ENCODE assay signal across 8 mouse cellular contexts in the genomic region with DNA sequence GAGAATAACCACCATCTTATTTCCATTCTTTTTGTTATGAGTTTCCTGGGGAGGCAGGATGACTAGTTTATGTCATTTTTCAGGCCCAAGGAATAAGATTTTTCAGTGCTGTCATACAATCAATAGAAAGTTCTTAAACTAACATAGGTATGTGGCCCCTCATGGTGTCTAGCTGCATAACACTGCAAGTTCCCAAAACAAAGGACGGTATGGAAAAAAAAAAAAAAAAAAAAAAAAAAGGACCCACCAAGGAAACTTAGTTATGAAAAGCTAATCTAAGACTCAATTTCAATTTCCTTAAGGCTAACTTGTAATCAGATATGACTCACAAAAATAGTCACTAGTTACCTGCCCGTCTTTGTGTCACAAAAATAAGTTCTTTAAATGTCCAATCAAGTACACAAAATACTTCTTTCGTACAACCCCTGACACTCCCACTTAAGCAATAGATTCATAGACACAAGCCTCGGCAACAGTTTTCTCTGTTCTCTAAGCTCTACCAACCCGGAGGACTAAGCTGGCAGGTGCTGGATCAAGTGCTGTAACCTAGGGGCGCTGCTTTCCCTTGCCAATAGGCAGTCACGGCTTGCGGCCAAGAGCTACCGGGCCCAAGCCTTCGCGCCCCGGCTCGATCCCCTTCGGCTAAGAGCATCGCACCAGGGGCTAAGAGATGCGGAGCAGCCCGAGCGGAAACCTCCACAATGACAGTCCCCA. TPM values are rescaled to one million over a fixed set of nuclear protein-coding genes. Genes with fewer than 3 reads are reported as not detected.
A peak's percentile ranks its signal among the peaks of the same experiment; 100 is the strongest.
DNase-seq lines count a peak whose midpoint lies in the region; ATAC-seq and TF ChIP-seq lines count a peak whose summit lies in the region.

No protein-coding gene starts in this region.

- H3K4me1 ChIP-seq in kidney, embryonic 15.5 days = peaks cover 11% of the 10 kb centered on the region
- H3K4me1 ChIP-seq in MEL (ENCODE audit: control insufficient read depth in 1 of 2, insufficient read depth in 2 of 2, low read length in 2 of 2) = peaks cover 2 to 3% of the 10 kb centered on the region in 2 experiments; a peak in 3 of 4 replicates
- peaks cover 23% of the 10 kb centered on the region for H3K4me1 ChIP-seq in forebrain, embryonic 13.5 days
- H3K4me1 ChIP-seq in liver, embryonic 15.5 days (replicated peaks) = peaks cover 24% of the 10 kb centered on the region
- H3K4me1 ChIP-seq in stomach, postnatal 0 days (replicated peaks; ENCODE audit: control insufficient read depth, insufficient read depth) = no peaks in the 10 kb centered on the region

- H3K9ac ChIP-seq in kidney, embryonic 15.5 days = peak overlapping the region; percentile 62
- peak overlapping the region; percentile 90 for H3K9ac ChIP-seq in MEL (ENCODE audit: control insufficient read depth, low read depth, low read length, poor library complexity, severe bottlenecking)
- H3K9ac ChIP-seq in forebrain, embryonic 13.5 days = peak overlapping the region; percentile 90
- H3K9ac ChIP-seq in liver, embryonic 15.5 days = peak overlapping the region; percentile 79
- peak overlapping the region; percentile 94 for H3K9ac ChIP-seq in stomach, postnatal 0 days (ENCODE audit: low read length)

- 1% methylated on average over 18 of the region's 18 CpGs for WGBS in kidney, embryonic 15.5 days
- under 1% methylated on average over 18 of the region's 18 CpGs for WGBS in forebrain, embryonic 13.5 days
- WGBS in liver, embryonic 15.5 days (ENCODE audit: insufficient replicate concordance) = under 1% methylated on average over 18 of the region's 18 CpGs
- 1% methylated on average over 18 of the region's 18 CpGs for WGBS in stomach, postnatal 0 days

- DNase-seq in kidney, adult 8-10 months = no peak
- DNase-seq in MEL (ENCODE audit: low read depth, low spot score) = no peak
- no peak for DNase-seq in stomach, postnatal 0 days (ENCODE audit: low spot score)
- no peak for DNase-seq in adrenal gland, postnatal 36 days
- DNase-seq in right cerebral cortex, adult 2 months (ENCODE audit: low spot score in 2 of 2) = no peak

- H3K27me3 ChIP-seq in kidney, embryonic 15.5 days = no peaks in the 10 kb centered on the region
- H3K27me3 ChIP-seq in MEL (ENCODE audit: control insufficient read depth in 1 of 2, insufficient read depth in 2 of 2, low read length in 2 of 2) = no peaks in the 10 kb centered on the region; a peak in 1 of 4 replicates
- H3K27me3 ChIP-seq in forebrain, embryonic 13.5 days = no peaks in the 10 kb centered on the region
- no peaks in the 10 kb centered on the region for H3K27me3 ChIP-seq in liver, embryonic 15.5 days
- H3K27me3 ChIP-seq in stomach, postnatal 0 days (ENCODE audit: control insufficient read depth, insufficient read depth, low read length) = no peaks in the 10 kb centered on the region

- no peak for TF ChIP-seq CTCF in MEL (IDR thresholded peaks at IDR 0.05 in 2 of 3, conservative IDR thresholded peaks at IDR 0.05 in 1 of 3; ENCODE audit: control insufficient read depth in 1 of 3, insufficient read depth in 1 of 3, low read depth in 2 of 3, low read length in 3 of 3, poor library complexity in 1 of 3, severe bottlenecking in 1 of 3)
- TF ChIP-seq CTCF in stomach, postnatal 0 days (IDR thresholded peaks at IDR 0.05; ENCODE audit: low read depth) = peak; percentile 40

- TF ChIP-seq POLR2A in MEL (IDR thresholded peaks at IDR 0.05; ENCODE audit: control insufficient read depth in 1 of 2, insufficient read depth in 1 of 2, low read depth in 1 of 2, low read length in 2 of 2, poor library complexity in 1 of 2) = no peak

- ATAC-seq in kidney, embryonic 15.5 days (replicated peaks; ENCODE audit: low FRiP score) = peak; percentile 72
- peak; percentile 66 for ATAC-seq in forebrain, embryonic 13.5 days
- peak; percentile 63 for ATAC-seq in liver, embryonic 15.5 days (ENCODE audit: insufficient read depth)
- ATAC-seq in stomach, postnatal 0 days (ENCODE audit: low FRiP score, low TSS enrichment) = peak; percentile 73

- no peaks in the 10 kb centered on the region for H3K36me3 ChIP-seq in kidney, embryonic 15.5 days
- H3K36me3 ChIP-seq in MEL (ENCODE audit: control insufficient read depth in 1 of 2, insufficient read depth in 2 of 2, low read length in 2 of 2) = peaks cover 6 to 9% of the 10 kb centered on the region in 2 experiments
- no peaks in the 10 kb centered on the region for H3K36me3 ChIP-seq in forebrain, embryonic 13.5 days (ENCODE audit: poor library complexity, severe bottlenecking)
- 0 out of 2 replicates have a peak, but pooled peaks cover 3% of the 10 kb centered on the region for H3K36me3 ChIP-seq in liver, embryonic 15.5 days (replicated peaks)
- H3K36me3 ChIP-seq in stomach, postnatal 0 days (ENCODE audit: control insufficient read depth, insufficient read depth, low read length) = no peaks in the 10 kb centered on the region

- no peak for TF ChIP-seq RAD21 in MEL (IDR thresholded peaks at IDR 0.05; ENCODE audit: low read depth, low read length)

- peaks cover 29% of the 10 kb centered on the region for H3K79me2 ChIP-seq in MEL (ENCODE audit: control insufficient read depth, insufficient read depth, low read length, poor library complexity)

- TF ChIP-seq EP300 in MEL (IDR thresholded peaks at IDR 0.05; ENCODE audit: low read depth in 1 of 2, low read length in 2 of 2) = no peak
- no peak for TF ChIP-seq EP300 in stomach, postnatal 0 days (optimal IDR thresholded peaks at IDR 0.05)

- no peaks in the 10 kb centered on the region for H3K9me3 ChIP-seq in kidney, embryonic 15.5 days (replicated peaks)
- no peaks in the 10 kb centered on the region for H3K9me3 ChIP-seq in MEL (replicated peaks; ENCODE audit: insufficient read depth, low read length)
- no peaks in the 10 kb centered on the region for H3K9me3 ChIP-seq in forebrain, embryonic 13.5 days (replicated peaks)
- no peaks in the 10 kb centered on the region for H3K9me3 ChIP-seq in liver, embryonic 15.5 days (replicated peaks)
- H3K9me3 ChIP-seq in stomach, postnatal 0 days (ENCODE audit: control insufficient read depth, low read length) = no peaks in the 10 kb centered on the region

- H3K27ac ChIP-seq in kidney, embryonic 15.5 days = peak overlapping the region; percentile 99
- H3K27ac ChIP-seq in MEL (ENCODE audit: control insufficient read depth, low read depth, low read length) = peak overlapping the region; percentile 90
- peak overlapping the region; percentile 96 for H3K27ac ChIP-seq in forebrain, embryonic 13.5 days
- peak overlapping the region; percentile 90 for H3K27ac ChIP-seq in liver, embryonic 15.5 days (replicated peaks)
- peak overlapping the region; percentile 98 for H3K27ac ChIP-seq in stomach, postnatal 0 days (replicated peaks)

- peak overlapping the region; percentile 62 for H3K4me3 ChIP-seq in kidney, embryonic 15.5 days (replicated peaks)
- peak overlapping the region; percentile 86 to 90 for H3K4me3 ChIP-seq in MEL (ENCODE audit: control insufficient read depth in 1 of 2, insufficient read depth in 1 of 2, low read depth in 2 of 2, low read length in 2 of 2)
- H3K4me3 ChIP-seq in forebrain, embryonic 13.5 days = peak overlapping the region; percentile 94
- H3K4me3 ChIP-seq in liver, embryonic 15.5 days (replicated peaks) = peak overlapping the region; percentile 90
- H3K4me3 ChIP-seq in stomach, postnatal 0 days (ENCODE audit: low read depth, low read length) = peak overlapping the region; percentile 91

- H3K4me2 ChIP-seq in kidney, embryonic 15.5 days = peak overlapping the region; percentile 61
- H3K4me2 ChIP-seq in forebrain, embryonic 13.5 days = peak overlapping the region; percentile 68
- H3K4me2 ChIP-seq in liver, embryonic 15.5 days = peak overlapping the region; percentile 71
- peak overlapping the region; percentile 72 for H3K4me2 ChIP-seq in stomach, postnatal 0 days (replicated peaks; ENCODE audit: low read depth)

RNA-seq across cellular contexts. Expression of a gene that starts 0.7 kb away (rescaled TPM):
- 80.4 and 83.9 TPM in 2 replicates for polyA plus RNA-seq in kidney, embryonic 15.5 days (2015; fragmentation: Nextera tagmentation; extraction: Ambion mirVana)
- 135 and 149 TPM in 2 replicates for total RNA-seq in MEL (2012; rRNA removed)
- 100 to 1,000 TPM in 1 of 2 experiments, not detected in 1; 101 TPM for polyA plus RNA-seq in MEL (2012; ENCODE audit: insufficient read depth in 1 of 2, insufficient read length in 2 of 2, low read depth in 1 of 2, low replicate concordance in 2 of 2, missing spikeins in 1 of 2)
- polyA plus RNA-seq in forebrain, embryonic 13.5 days (2015; fragmentation: Nextera tagmentation; extraction: Ambion mirVana) = 90.9 and 99.5 TPM in 2 replicates
- polyA plus RNA-seq in liver, embryonic 15.5 days (2015; fragmentation: Nextera tagmentation; extraction: Ambion mirVana) = 37.2 and 38.6 TPM in 2 replicates
- 58.7 and 60.4 TPM in 2 replicates for polyA plus RNA-seq in stomach, postnatal 0 days (2015; fragmentation: Nextera tagmentation; extraction: Ambion mirVana)
- 10 to 100 TPM; 90.4 to 93.9 TPM for total RNA-seq in adrenal gland, postnatal 36 days (2021)

RNA-seq across cellular contexts. Expression of a gene that starts 47.6 kb away (rescaled TPM):
- not detected in 2 replicates for polyA plus RNA-seq in kidney, embryonic 15.5 days (2015; fragmentation: Nextera tagmentation; extraction: Ambion mirVana)
- total RNA-seq in MEL (2012; rRNA removed) = not detected in 2 replicates
- not detected for polyA plus RNA-seq in MEL (2012; ENCODE audit: insufficient read depth in 1 of 2, insufficient read length in 2 of 2, low read depth in 1 of 2, low replicate concordance in 2 of 2, missing spikeins in 1 of 2)
- 1.6 and 2.7 TPM in 2 replicates for polyA plus RNA-seq in forebrain, embryonic 13.5 days (2015; fragmentation: Nextera tagmentation; extraction: Ambion mirVana)
- not detected in 2 replicates for polyA plus RNA-seq in liver, embryonic 15.5 days (2015; fragmentation: Nextera tagmentation; extraction: Ambion mirVana)
- polyA plus RNA-seq in stomach, postnatal 0 days (2015; fragmentation: Nextera tagmentation; extraction: Ambion mirVana) = 0.16 and 0.25 TPM in 2 replicates
- total RNA-seq in adrenal gland, postnatal 36 days (2021) = under 1 TPM in 1 of 2 experiments, not detected in 1; 0.40 TPM

RNA-seq across cellular contexts. Expression of a gene that starts 52.6 kb away (rescaled TPM):
- 7.2 and 7.7 TPM in 2 replicates for polyA plus RNA-seq in kidney, embryonic 15.5 days (2015; fragmentation: Nextera tagmentation; extraction: Ambion mirVana)
- total RNA-seq in MEL (2012; rRNA removed) = not detected in 2 replicates
- polyA plus RNA-seq in MEL (2012; ENCODE audit: insufficient read depth in 1 of 2, insufficient read length in 2 of 2, low read depth in 1 of 2, low replicate concordance in 2 of 2, missing spikeins in 1 of 2) = not detected
- 0.10 and 0.14 TPM in 2 replicates for polyA plus RNA-seq in forebrain, embryonic 13.5 days (2015; fragmentation: Nextera tagmentation; extraction: Ambion mirVana)
- polyA plus RNA-seq in liver, embryonic 15.5 days (2015; fragmentation: Nextera tagmentation; extraction: Ambion mirVana) = 0.05 and 0.06 TPM in 2 replicates
- polyA plus RNA-seq in stomach, postnatal 0 days (2015; fragmentation: Nextera tagmentation; extraction: Ambion mirVana) = not detected in 2 replicates
- total RNA-seq in adrenal gland, postnatal 36 days (2021) = under 1 TPM; 0.13 to 0.20 TPM

RNA-seq across cellular contexts. Expression of a gene that starts 58.3 kb away (rescaled TPM):
- not detected in 2 replicates for polyA plus RNA-seq in kidney, embryonic 15.5 days (2015; fragmentation: Nextera tagmentation; extraction: Ambion mirVana)
- total RNA-seq in MEL (2012; rRNA removed) = not detected in 2 replicates
- polyA plus RNA-seq in MEL (2012; ENCODE audit: insufficient read depth in 1 of 2, insufficient read length in 2 of 2, low read depth in 1 of 2, low replicate concordance in 2 of 2, missing spikeins in 1 of 2) = not detected
- not detected in 2 replicates for polyA plus RNA-seq in forebrain, embryonic 13.5 days (2015; fragmentation: Nextera tagmentation; extraction: Ambion mirVana)
- polyA plus RNA-seq in liver, embryonic 15.5 days (2015; fragmentation: Nextera tagmentation; extraction: Ambion mirVana) = not detected in 2 replicates
- polyA plus RNA-seq in stomach, postnatal 0 days (2015; fragmentation: Nextera tagmentation; extraction: Ambion mirVana) = not detected in 2 replicates
- total RNA-seq in adrenal gland, postnatal 36 days (2021) = not detected
